Mouse (Mus musculus) urinary bladder, adult 18-20 months (tissue): ENCODE measurements around the gene Hoxd13.
A peak's percentile ranks its signal among the peaks of the same experiment; 100 is the strongest.

Source experiments
- DNase-seq, 2 experiments: peaks; one replicate each; pipeline ENCODE4 v3.0.0; 2022; ENCODE audit warnings: low spot score in 2 of 2, mixed read lengths in 2 of 2

Hoxd13 gene

GRCm38 (mm10) chr2:74707599-74707998 is 39.5 kb downstream of the Hoxd13 start:
- DNase-seq: no peak

GRCm38 (mm10) chr2:74708676-74709075 is 40.6 kb downstream of the Hoxd13 start:
- DNase-seq: no peak

DNA sequence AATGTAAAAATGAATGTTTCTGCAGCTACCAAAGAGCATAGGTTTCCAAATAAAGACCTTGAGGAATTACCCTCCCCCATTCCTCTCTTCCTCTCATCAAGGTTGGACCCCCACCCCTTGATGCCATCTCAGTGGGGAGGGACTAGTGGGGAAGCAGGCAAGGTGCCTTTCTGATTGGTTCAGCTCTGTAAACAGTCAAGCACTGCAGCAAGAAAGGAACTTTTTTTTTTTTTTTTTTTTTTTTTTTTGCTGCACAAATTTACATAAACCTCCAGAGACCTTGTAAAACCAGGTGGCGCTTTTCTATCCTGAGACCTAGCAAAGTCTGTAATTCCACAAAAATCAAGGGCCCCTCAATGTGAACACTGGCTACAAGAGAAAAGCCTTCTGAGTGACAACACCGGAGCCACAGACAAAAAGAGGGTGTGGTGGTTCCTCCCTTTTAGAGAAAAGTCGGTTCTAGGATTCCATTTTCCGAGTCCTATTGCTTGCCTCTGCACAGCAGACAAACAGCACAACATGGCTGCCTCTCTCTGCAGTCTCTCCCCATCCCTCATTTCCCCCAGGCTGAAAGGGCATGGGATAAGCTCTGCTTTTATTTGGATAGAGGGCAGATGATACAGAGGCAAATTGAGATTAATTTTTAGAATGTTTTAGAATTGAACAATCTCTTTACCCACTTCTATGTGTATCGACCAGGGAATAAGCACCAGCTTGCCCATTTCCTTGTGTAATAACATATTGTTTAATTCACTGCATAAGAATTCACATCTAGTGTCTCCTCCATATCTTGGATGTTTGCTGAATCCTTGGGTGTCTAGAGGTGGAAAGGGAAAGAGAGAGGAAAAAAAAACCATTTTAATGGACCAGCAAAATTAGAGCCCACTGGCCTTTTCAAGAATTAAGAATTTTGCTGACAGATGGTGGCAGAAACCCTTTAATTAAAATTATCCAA is 41.6 kb downstream of the Hoxd13 start:
- no peak for DNase-seq

GRCm38 (mm10) chr2:74710929-74711543 is 42.9 kb downstream of the Hoxd13 start:
- DNase-seq: no peak

- peak; percentile 43 to 83 for DNase-seq
These were observed 43.9 kb downstream of the Hoxd13 start, which contains the start of the genes Hoxd3 and Hoxd4 for GRCm38 (mm10) chr2:74711721-74712621. Gene Hoxd3, plus strand, starts transcription at chr2:74711927. Gene Hoxd4, plus strand, starts transcription at chr2:74711929.

- DNase-seq: no peak
These were observed 45.4 kb downstream of the Hoxd13 start for GRCm38 (mm10) chr2:74713239-74714150.

- no peak for DNase-seq
These were observed 46.2 kb downstream of the Hoxd13 start for GRCm38 (mm10) chr2:74714156-74714789.

- no peak for DNase-seq
These were observed 46.8 kb downstream of the Hoxd13 start for GRCm38 (mm10) chr2:74714881-74715280.

- DNase-seq: peak; percentile 84 to 91
These were observed 47.6 kb downstream of the Hoxd13 start for GRCm38 (mm10) chr2:74715504-74716241.

DNA sequence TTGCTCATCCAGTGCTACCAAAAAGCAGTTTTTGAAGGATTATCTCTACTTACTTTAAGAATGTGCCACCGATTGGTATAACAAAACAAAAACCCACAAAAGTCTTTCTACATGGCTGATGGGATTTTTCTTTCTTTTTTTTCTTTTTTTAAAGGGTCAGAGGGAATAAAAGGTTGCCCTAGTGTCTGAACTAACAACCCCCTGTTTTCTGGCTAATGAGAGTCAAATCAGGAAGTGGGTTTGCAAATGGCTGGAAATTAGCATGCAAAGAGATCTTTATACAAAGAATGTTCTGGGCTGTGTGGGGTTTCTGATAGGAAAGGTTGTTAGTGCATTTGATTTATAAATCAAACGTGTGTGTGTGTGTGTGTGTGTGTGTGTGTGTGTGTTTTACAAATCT is 52.3 kb downstream of the Hoxd13 start:
- no peak for DNase-seq

- DNase-seq: no peak
These were observed 52.9 kb downstream of the Hoxd13 start for GRCm38 (mm10) chr2:74720955-74721491.
